Mouse (Mus musculus) neural tube, embryonic 13.5 days (tissue): ENCODE data around the gene Pnmal1. TPM values are rescaled to one million over a fixed set of nuclear protein-coding genes. Genes with fewer than 3 reads are reported as not detected.

ENCODE experiments used
- ATAC-seq: fragments of 200-750 bp; cut with Nextera tagmentation; 2 replicates; pipeline ENCODE4 v1.8.0; 2017; ENCODE audit warnings: low read depth, mild to moderate bottlenecking, moderate TSS enrichment, moderate library complexity
- H3K27ac ChIP-seq: fragments of 300-500 bp; sonication (generic); replicated peaks from 2 replicates; pipeline ENCODE4 v1.5.1; 2015; ENCODE audit warnings: moderate library complexity, mild to moderate bottlenecking, inconsistent platforms
- H3K27me3 ChIP-seq: fragments of 300-500 bp; sonication (generic); 2 replicates; pipeline ENCODE4 v1.6.1; 2015; ENCODE audit warnings: mild to moderate bottlenecking, inconsistent platforms
- H3K36me3 ChIP-seq: fragments of 300-500 bp; sonication (generic); 2 replicates; pipeline ENCODE4 v1.6.1; 2015; ENCODE audit warnings: mild to moderate bottlenecking, inconsistent platforms
- H3K4me1 ChIP-seq: fragments of 300-500 bp; sonication (generic); replicated peaks from 2 replicates; pipeline ENCODE4 v1.6.1; 2015; ENCODE audit warnings: inconsistent platforms
- H3K4me2 ChIP-seq: fragments of 300-500 bp; sonication (generic); 2 replicates; pipeline ENCODE4 v1.6.1; 2015; ENCODE audit warnings: inconsistent platforms, mild to moderate bottlenecking, moderate library complexity
- H3K4me3 ChIP-seq: fragments of 300-500 bp; sonication (generic); 2 replicates; pipeline ENCODE4 v1.5.1; 2015; ENCODE audit warnings: mild to moderate bottlenecking, inconsistent platforms
- H3K9ac ChIP-seq: fragments of 300-500 bp; sonication (generic); 2 replicates; pipeline ENCODE4 v1.6.1; 2015; ENCODE audit warnings: moderate library complexity, mild to moderate bottlenecking, inconsistent platforms
- H3K9me3 ChIP-seq: fragments of 300-500 bp; sonication (generic); 2 replicates; pipeline ENCODE4 v1.6.1; 2016; ENCODE audit warnings: inconsistent platforms
- WGBS: fragments of 180-500 bp; shearing (Covaris S2); methylation state at CpG from one replicate; pipeline ENCODE4 v1.1.7; 2015; 5-methylcytosine and 5-hydroxymethylcytosine counted together
- polyA plus RNA-seq: library from polyadenylated mRNA; unstranded; fragments of >200 nt; fragmentation: Nextera tagmentation; extraction: Ambion mirVana; gene quantifications from 2 replicates; pipeline ENCODE4 v1.2.1, GENCODE M21; 2015

Pnmal1 gene
- polyA plus RNA-seq, 1 experiment from 2014 or later: 39.7 TPM

- H3K4me1 ChIP-seq: peaks cover 62% of the 10 kb centered on the region
- H3K27me3 ChIP-seq: no peaks in the 10 kb centered on the region
- WGBS: 6% methylated on average over 27 of the region's 27 CpGs
- no peaks in the 10 kb centered on the region for H3K36me3 ChIP-seq
- H3K9me3 ChIP-seq: no peaks in the 10 kb centered on the region
- ATAC-seq: peak; percentile 73
- peak overlapping the region; percentile 53 for H3K4me2 ChIP-seq
- peak overlapping the region; percentile 15 for H3K27ac ChIP-seq
- H3K4me3 ChIP-seq: peak overlapping the region; percentile 43
- H3K9ac ChIP-seq: peak overlapping the region; percentile 68
Observed at GRCm38 (mm10) chr7:16993651-16994399, 34.3 kb downstream of the Pnmal1 start.

- H3K36me3 ChIP-seq: no peaks in the 10 kb centered on the region
- ATAC-seq: no peak
- H3K27me3 ChIP-seq: no peaks in the 10 kb centered on the region
- H3K9me3 ChIP-seq: no peaks in the 10 kb centered on the region
- peak overlapping the region; percentile 53 for H3K4me2 ChIP-seq
- H3K9ac ChIP-seq: peak overlapping the region; percentile 68
- H3K4me1 ChIP-seq: peaks cover 62% of the 10 kb centered on the region
- 12% methylated on average over 20 of the region's 20 CpGs for WGBS
- H3K4me3 ChIP-seq: peak overlapping the region; percentile 43
- H3K27ac ChIP-seq: peak overlapping the region; percentile 15; the same call in 1 of the 2 replicates
Observed at GRCm38 (mm10) chr7:16994400-16994799, 34.9 kb downstream of the Pnmal1 start.

GRCm38 (mm10) chr7:16995345-16995744 is 35.9 kb downstream of the Pnmal1 start:
- Histone ChIP-seq H3K27ac (no peak overlapping the region), H3K27me3 (no peaks in the 10 kb centered on the region), H3K9me3 (no peaks in the 10 kb centered on the region), H3K4me3 (peak overlapping the region; percentile 43), H3K4me2 (peak overlapping the region; percentile 53), H3K4me1 (peaks cover 55% of the 10 kb centered on the region), H3K36me3 (no peaks in the 10 kb centered on the region), H3K9ac (peak overlapping the region; percentile 68)
- WGBS: 90% methylated on average over 4 of the region's 4 CpGs
- no peak for ATAC-seq

- WGBS: 65% methylated on average over 4 of the region's 4 CpGs
Observed at GRCm38 (mm10) chr7:16999233-16999632, 39.8 kb downstream of the Pnmal1 start.

DNA sequence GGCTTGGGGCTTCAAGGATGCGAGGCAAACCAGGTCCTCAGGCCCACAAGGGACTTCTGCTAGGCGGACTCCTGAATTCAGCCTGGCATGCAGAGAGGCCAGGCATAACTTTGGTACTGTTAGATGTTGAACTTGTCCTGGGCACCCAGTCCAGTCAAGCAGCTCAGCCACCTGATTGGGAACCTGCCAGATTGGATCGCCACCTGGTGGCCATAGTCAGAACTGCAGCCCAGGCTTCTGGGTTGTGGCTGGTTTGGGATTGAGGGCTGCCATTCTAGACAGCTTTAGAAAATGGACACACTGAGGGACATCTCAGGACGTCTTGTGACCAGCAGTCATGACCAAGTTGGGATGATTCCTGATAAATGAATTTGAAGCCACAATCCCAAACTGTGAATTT is 40.2 kb downstream of the Pnmal1 start:
- no peaks in the 10 kb centered on the region for H3K9me3 ChIP-seq
- WGBS: 28% methylated on average over 4 of the region's 4 CpGs
- H3K36me3 ChIP-seq: peaks cover 13% of the 10 kb centered on the region
- no peak overlapping the region for H3K9ac ChIP-seq
- no peak overlapping the region for H3K4me2 ChIP-seq
- H3K27ac ChIP-seq: no peak overlapping the region
- no peaks in the 10 kb centered on the region for H3K27me3 ChIP-seq
- H3K4me3 ChIP-seq: no peak overlapping the region
- 0 out of 2 replicates have a peak, but pooled peaks have one; percentile 15 for ATAC-seq
- H3K4me1 ChIP-seq: peaks cover 26% of the 10 kb centered on the region

More at GRCm38 (mm10) chr7:16999233-16999632, 39.8 kb downstream of the Pnmal1 start:
- H3K4me1 ChIP-seq: peaks cover 30% of the 10 kb centered on the region
- no peak overlapping the region for H3K4me2 ChIP-seq
- H3K9ac ChIP-seq: no peak overlapping the region
- ATAC-seq: no peak
- H3K36me3 ChIP-seq: peaks cover 9% of the 10 kb centered on the region
- no peak overlapping the region for H3K4me3 ChIP-seq
- H3K27ac ChIP-seq: no peak overlapping the region
- H3K27me3 ChIP-seq: no peaks in the 10 kb centered on the region
- H3K9me3 ChIP-seq: no peaks in the 10 kb centered on the region

DNA sequence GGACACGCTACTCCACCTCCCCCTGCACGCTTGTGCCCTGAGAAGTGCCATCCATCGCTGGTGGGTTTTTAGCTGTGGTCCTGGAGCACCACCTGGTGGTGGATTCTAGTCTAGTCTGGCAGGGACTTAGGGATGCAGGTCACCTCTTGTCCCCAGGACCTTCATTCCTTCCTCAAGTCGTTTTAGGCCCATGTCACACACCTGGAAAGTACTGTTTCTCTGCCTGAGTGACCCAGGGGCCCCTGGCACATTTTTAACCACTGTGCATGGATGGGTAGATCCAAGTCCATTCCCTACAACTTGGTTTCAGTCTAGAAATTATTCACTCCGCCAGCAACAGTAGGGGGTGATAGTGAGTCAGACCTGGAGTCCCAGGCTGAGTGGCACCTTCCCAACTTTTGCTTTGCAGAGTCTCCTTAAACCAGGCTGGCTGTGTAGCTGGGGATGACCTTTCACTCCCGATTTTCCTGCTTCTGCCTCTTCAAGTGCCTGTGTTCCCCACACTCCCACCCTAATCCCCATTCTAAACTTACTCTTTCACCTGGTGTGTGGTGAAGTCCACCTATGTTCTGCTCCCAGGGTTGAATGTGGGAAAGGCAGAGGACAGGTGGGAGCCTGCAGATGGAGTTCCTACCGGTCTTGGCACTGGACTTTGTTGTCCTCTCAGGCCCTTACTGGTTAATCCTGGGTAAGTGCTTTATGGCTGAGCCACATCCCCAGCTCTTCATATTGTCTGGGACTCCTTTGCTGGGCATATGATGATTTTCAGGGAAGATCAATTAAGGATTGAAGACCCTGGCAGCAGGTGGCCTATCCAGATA is 43.1 kb downstream of the Pnmal1 start:
- peak; percentile 69 for ATAC-seq
- no peak overlapping the region for H3K4me3 ChIP-seq
- peaks cover 42% of the 10 kb centered on the region for H3K36me3 ChIP-seq
- H3K9me3 ChIP-seq: no peaks in the 10 kb centered on the region
- H3K27me3 ChIP-seq: no peaks in the 10 kb centered on the region
- H3K9ac ChIP-seq: no peak overlapping the region
- H3K4me1 ChIP-seq: 0 out of 2 replicates have a peak, but pooled peaks cover 2% of the 10 kb centered on the region
- WGBS: 12% methylated on average over 7 of the region's 7 CpGs
- H3K4me2 ChIP-seq: no peak overlapping the region
- no peak overlapping the region for H3K27ac ChIP-seq

DNA sequence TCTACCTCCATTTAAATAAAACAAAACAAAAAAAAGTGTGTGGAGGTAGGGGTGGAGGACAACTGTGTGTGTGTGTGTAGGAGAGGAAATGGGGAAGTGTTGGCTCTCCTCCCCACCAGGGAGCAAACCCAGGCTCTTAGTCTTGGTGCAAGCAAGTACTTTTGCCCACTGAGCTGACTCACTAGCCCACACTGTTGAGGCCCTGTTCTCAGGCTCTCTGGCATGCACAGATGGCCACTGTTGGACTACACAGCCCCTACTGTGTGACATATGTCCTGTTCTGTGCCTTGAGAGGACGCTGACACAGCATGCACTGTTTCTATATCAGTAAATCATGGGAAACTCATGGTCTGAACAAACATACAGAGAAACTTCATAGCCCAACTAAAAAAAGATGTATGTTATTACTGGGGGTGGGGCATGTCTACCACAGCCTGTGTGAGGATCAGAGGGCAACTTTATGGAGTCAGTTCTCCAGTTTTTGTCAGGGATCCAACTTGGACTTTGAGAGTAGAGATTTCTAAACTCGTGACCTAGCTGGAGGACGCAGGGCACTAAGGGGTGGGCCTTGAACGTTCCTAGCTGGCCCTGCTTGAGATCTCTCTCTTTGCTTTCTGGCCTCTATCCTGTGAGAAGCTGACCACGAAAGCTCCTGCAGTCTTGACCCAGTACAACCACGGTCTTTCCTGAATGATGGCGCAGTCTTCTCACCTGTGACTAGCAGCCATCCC is 43.9 kb downstream of the Pnmal1 start:
- 80% methylated on average over 7 of the region's 7 CpGs for WGBS
- Histone ChIP-seq H3K9ac (no peak overlapping the region), H3K27me3 (no peaks in the 10 kb centered on the region), H3K36me3 (peaks cover 50% of the 10 kb centered on the region), H3K27ac (no peak overlapping the region), H3K4me3 (no peak overlapping the region), H3K4me2 (no peak overlapping the region), H3K4me1 (no peaks in the 10 kb centered on the region), H3K9me3 (no peaks in the 10 kb centered on the region)
- no peak for ATAC-seq

- Histone ChIP-seq H3K9ac (no peak overlapping the region), H3K36me3 (peaks cover 64% of the 10 kb centered on the region), H3K27ac (no peak overlapping the region), H3K4me1 (no peaks in the 10 kb centered on the region), H3K4me2 (no peak overlapping the region), H3K27me3 (no peaks in the 10 kb centered on the region), H3K4me3 (no peak overlapping the region), H3K9me3 (no peaks in the 10 kb centered on the region)
- 89% methylated on average over 7 of the region's 7 CpGs for WGBS
- ATAC-seq: no peak
Observed at GRCm38 (mm10) chr7:17004716-17005115, 45.2 kb downstream of the Pnmal1 start.

DNA sequence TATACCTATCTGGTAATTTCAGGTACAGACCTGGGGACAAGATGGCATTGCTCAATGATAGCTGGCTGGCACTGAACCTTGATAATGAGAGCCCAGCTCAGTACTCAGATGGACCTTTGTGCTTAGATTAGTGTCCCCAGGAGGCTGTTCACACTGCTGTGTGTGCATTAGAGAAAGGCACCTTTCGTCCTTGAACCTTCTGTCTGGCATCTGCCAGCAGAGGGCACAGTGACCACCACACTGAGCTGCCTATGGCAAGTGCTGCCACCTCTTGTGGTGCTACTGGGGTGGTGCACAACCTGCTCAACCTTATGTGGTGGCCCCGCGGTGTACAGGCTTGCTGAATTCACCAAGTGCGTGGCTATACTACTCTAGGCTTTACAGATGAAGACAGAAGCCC is 47.8 kb downstream of the Pnmal1 start:
- 83% methylated on average over 4 of the region's 4 CpGs for WGBS
- Histone ChIP-seq H3K9me3 (no peaks in the 10 kb centered on the region), H3K4me1 (no peaks in the 10 kb centered on the region), H3K4me2 (no peak overlapping the region), H3K27ac (no peak overlapping the region), H3K9ac (no peak overlapping the region), H3K4me3 (no peak overlapping the region), H3K27me3 (no peaks in the 10 kb centered on the region), H3K36me3 (peaks cover 90% of the 10 kb centered on the region)
- ATAC-seq: no peak

GRCm38 (mm10) chr7:17009326-17010009 is 50.0 kb downstream of the Pnmal1 start:
- Histone ChIP-seq H3K4me3 (no peak overlapping the region), H3K36me3 (peaks cover 100% of the 10 kb centered on the region), H3K9ac (no peak overlapping the region), H3K27me3 (no peaks in the 10 kb centered on the region), H3K9me3 (no peaks in the 10 kb centered on the region), H3K27ac (no peak overlapping the region), H3K4me1 (no peaks in the 10 kb centered on the region), H3K4me2 (no peak overlapping the region)
- 94% methylated on average over 16 of the region's 16 CpGs for WGBS
- ATAC-seq: no peak

GRCm38 (mm10) chr7:17010010-17010347 is 50.5 kb downstream of the Pnmal1 start:
- Histone ChIP-seq H3K36me3 (peaks cover 100% of the 10 kb centered on the region), H3K9ac (no peak overlapping the region), H3K4me3 (no peak overlapping the region), H3K27ac (no peak overlapping the region), H3K4me1 (no peaks in the 10 kb centered on the region), H3K4me2 (no peak overlapping the region), H3K27me3 (no peaks in the 10 kb centered on the region), H3K9me3 (no peaks in the 10 kb centered on the region)
- WGBS: 93% methylated on average over 5 of the region's 5 CpGs
- ATAC-seq: no peak
